Mouse (Mus musculus): ENCODE results near the gene Dync1i2.

GRCm38 (mm10) chr2:71256581-71256980, 45.1 kb downstream of the Dync1i2 start:
- TF ChIP-seq POLR2A (IDR thresholded peaks at IDR 0.05; ENCODE audit: low read depth, low read length) (no peak), CTCF (IDR thresholded peaks at IDR 0.05; ENCODE audit: borderline replicate concordance, insufficient read depth, low read length) (no peak)
